Mouse (Mus musculus): ENCODE measurements around the gene Tm6sf1.

Gene Tm6sf1

DNA sequence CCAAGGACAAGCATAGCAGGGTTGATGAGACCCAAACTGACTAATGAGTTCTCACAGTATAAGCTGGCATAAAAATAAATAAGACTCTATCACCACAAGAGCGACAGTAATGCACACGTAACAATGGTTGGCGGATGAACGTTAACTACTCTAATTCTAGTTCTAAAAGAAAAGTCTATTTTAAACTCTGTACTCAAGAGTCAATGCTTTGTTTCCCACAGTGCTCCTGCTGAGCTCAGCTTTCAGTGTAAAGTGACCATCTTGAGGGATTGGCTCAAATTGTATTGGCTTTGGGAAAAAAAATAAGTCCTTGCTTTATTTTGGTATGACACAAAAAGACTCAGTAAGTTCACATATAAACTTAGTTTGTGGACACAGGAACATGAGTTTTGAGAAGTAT is 26.3 kb downstream of the Tm6sf1 start:
- no peak for DNase-seq (ENCODE audit: low spot score)

GRCm38 (mm10) chr7:81899361-81899760 is 40.6 kb downstream of the Tm6sf1 start:
- no peak for DNase-seq (ENCODE audit: low spot score)

DNA sequence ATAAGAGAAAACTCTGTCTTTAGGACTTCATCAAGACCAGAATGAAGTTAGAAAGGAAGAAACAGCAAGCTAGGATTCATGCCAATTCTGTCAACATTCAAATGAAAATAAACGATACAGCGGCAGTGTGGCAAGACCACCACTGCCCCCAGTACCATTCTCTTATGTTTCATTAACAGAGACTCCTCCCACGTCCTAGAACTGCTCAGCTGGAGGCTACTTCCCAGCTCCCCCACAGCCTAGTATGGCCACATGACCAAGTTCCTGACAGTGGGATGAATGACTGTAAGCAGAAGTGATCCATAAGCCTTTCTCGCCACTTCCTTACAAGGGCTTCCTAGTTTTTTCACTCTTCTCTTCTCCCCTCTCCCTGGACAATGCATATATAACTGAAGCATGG is 45.3 kb downstream of the Tm6sf1 start:
- no peak for DNase-seq (ENCODE audit: low spot score)

DNA sequence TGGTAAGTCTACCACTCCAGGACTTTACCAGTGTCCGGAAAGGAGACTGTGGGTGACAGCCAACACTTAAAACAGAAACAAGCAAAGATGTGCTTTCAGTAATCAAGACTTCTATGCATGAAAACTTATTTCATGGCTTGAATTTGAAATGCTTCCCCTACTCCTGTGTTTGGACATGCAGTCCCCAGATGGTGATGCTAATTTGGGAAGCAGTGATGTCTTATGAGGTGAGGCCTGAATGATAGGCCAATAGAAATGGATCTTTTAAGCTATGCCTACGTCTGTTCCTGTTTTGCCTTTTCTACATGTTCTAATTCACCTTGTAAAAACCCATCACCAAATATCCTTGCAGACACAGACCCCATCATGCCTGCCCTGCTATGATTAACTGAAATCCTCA is 46.1 kb downstream of the Tm6sf1 start:
- DNase-seq (ENCODE audit: low spot score), result no peak

GRCm38 (mm10) chr7:81918316-81918715 is 59.5 kb downstream of the Tm6sf1 start:
- no peak for DNase-seq (ENCODE audit: low spot score)

- no peak for DNase-seq (ENCODE audit: low spot score)
Observed at GRCm38 (mm10) chr7:81920314-81920713, 61.5 kb downstream of the Tm6sf1 start.

DNA sequence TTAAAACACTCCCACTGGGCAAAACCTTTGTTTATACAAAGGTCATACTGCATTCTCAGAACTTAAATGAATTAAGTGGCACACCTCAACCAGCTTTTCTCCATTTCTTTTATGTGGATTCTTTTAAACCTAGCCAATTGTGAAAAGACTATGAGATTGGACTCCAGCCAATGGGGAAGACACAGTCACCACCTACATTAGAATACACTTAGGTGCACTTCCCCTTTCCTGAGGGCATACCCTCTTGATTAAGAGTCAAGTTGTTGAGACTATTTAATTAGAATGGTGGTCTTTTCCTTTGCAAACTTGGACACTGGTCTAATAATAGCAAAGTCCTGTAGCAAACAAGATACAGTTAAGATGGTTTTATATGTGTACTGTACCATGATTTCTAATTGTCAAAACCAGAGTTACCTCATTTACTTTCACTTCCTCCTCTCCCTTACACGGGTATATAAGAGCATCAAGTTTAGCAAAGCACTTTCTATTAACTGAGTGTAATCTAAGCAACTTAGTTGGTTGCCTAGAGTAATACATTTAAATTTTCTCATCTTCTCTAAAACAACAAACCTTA is 62.7 kb downstream of the Tm6sf1 start:
- no peak for DNase-seq (ENCODE audit: low spot score)

DNA sequence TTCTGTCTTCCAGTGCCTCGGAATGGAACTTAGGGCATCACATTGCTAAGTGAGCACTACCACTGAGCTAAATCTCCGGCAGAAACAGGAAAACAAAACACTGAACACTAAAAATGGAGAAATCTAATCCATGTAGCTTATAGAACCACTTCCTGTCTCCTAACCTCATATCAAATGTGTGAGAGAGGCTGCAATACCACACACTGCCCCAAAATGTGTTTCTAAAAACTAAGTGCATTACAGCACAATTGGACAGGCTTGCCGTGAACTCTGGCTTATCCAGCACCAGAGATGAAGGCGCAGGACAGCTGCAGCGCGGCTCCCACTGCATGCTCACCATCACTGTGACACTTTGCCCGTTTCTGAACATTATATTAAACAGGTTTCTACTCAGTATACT is 70.2 kb downstream of the Tm6sf1 start:
- no peak for DNase-seq (ENCODE audit: low spot score)

GRCm38 (mm10) chr7:81932521-81933045 is 73.8 kb downstream of the Tm6sf1 start:
- no peak for DNase-seq (ENCODE audit: low spot score)

DNA sequence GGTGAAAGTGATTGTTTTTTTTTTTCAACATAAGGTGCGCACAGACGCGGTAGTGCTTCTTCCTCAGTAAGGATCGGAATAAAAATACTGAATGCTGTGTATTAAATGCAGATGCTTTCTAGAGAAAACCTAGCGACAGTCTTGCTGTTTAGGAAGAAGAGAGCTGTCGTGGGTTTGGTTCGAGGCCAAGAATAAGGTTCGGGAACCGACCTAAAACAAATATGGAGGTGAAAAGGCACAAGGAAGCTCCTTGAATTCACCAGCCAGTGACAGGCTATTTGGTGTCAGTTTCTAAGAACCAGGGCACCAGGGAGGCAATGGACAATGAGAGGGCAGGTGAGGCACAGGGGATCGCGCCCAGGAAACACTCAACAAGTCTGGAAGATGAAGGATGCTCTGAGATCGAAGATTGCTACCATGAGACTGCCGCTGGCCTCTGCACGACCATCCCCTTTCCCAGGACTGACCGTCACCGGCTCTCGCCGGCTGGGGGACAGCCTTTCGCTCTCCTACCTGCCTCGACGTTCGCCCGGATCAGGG is 74.3 kb downstream of the Tm6sf1 start:
- DNase-seq (ENCODE audit: low spot score), result no peak

GRCm38 (mm10) chr7:81933601-81934266 is 74.9 kb downstream of the Tm6sf1 start:
- no peak for DNase-seq (ENCODE audit: low spot score)

Data from spleen, adult 12 weeks (tissue).